Mouse (Mus musculus) ES-Bruce4 (cell line): ENCODE data around the gene Rph3al. TPM values are rescaled to one million over a fixed set of nuclear protein-coding genes. Genes with fewer than 3 reads are reported as not detected.

Source experiments
- H3K27ac ChIP-seq: 2 replicates; pipeline ENCODE4 v1.5.1; 2012; ENCODE audit warnings: low read length, inconsistent platforms; ENCODE audit not compliant: insufficient read depth
- H3K27me3 ChIP-seq: 2 replicates; pipeline ENCODE4 v1.6.1; 2012; ENCODE audit warnings: mild to moderate bottlenecking, low read length, inconsistent platforms; ENCODE audit not compliant: control insufficient read depth, poor library complexity, insufficient read depth, severe bottlenecking
- H3K36me3 ChIP-seq: 2 replicates; pipeline ENCODE4 v1.6.1; 2012; ENCODE audit warnings: inconsistent platforms, mild to moderate bottlenecking, low read length, moderate library complexity; ENCODE audit not compliant: control insufficient read depth, poor library complexity, insufficient read depth, severe bottlenecking
- H3K4me1 ChIP-seq: one replicate; pipeline ENCODE4 v1.8.1; 2011; ENCODE audit warnings: low read length; ENCODE audit not compliant: control insufficient read depth, insufficient read depth
- H3K4me3 ChIP-seq: 2 replicates; pipeline ENCODE4 v1.5.1; 2011; ENCODE audit warnings: low read depth, mild to moderate bottlenecking, low read length
- H3K9ac ChIP-seq: 2 replicates; pipeline ENCODE4 v1.6.1; 2012; ENCODE audit warnings: low read depth, mild to moderate bottlenecking, inconsistent platforms; ENCODE audit not compliant: poor library complexity, severe bottlenecking
- H3K9me3 ChIP-seq: replicated peaks from 2 replicates; pipeline ENCODE4 v1.6.1; 2012; ENCODE audit warnings: mild to moderate bottlenecking, low read length, inconsistent platforms; ENCODE audit not compliant: control insufficient read depth, poor library complexity, insufficient read depth, severe bottlenecking
- CTCF ChIP-seq: IDR thresholded peaks from one replicate; pipeline ENCODE4 v1.8.1; 2011; ENCODE audit warnings: low read depth, low read length
- EP300 ChIP-seq: IDR thresholded peaks from 2 replicates; pipeline ENCODE4 v1.6.1; 2011; ENCODE audit warnings: low read depth, low read length; ENCODE audit not compliant: insufficient read depth
- POLR2A ChIP-seq: IDR thresholded peaks from one replicate; pipeline ENCODE4 v1.8.1; 2011; ENCODE audit warnings: low read length; ENCODE audit not compliant: insufficient read depth
- polyA plus RNA-seq: library from polyadenylated mRNA; stranded (reverse); fragments of >200 nt; gene quantifications from 2 replicates; pipeline ENCODE4 v1.2.4, GENCODE M21; 2011; ENCODE audit warnings: low read depth; ENCODE audit not compliant: missing spikeins, insufficient read depth, insufficient read length

Rph3al gene
- polyA plus RNA-seq, 1 experiment: 3.7 TPM

DNA sequence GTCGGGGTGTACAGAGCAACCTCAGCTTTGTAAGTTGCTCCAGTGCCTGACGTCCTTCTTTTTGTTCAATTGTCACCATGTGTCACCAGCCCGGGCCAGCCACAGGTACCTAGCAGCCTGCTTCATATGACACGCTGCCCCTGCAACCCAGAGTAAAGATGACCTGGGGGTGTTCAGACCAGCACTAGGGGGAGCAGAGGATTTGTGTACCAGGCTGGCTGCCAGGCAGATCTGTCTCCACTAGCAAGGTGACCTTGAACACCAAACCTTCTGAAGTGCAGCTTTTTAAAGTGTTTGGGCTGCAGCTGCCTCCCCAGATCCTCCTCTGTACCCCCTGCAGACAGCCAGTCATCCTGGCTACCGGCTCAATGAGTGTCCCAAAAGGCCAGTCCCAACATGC lies 9.0 kb upstream of the Rph3al start:
- H3K36me3 ChIP-seq: no peaks in the 10 kb centered on the region
- H3K4me1 ChIP-seq: no peaks in the 10 kb centered on the region
- TF ChIP-seq POLR2A (no peak), CTCF (no peak), EP300 (no peak)
- H3K9me3 ChIP-seq: 0 out of 2 replicates have a peak, but pooled peaks cover 3% of the 10 kb centered on the region
- H3K4me3 ChIP-seq: no peak overlapping the region
- H3K9ac ChIP-seq: no peak overlapping the region
- H3K27ac ChIP-seq: no peak overlapping the region
- no peaks in the 10 kb centered on the region for H3K27me3 ChIP-seq

DNA sequence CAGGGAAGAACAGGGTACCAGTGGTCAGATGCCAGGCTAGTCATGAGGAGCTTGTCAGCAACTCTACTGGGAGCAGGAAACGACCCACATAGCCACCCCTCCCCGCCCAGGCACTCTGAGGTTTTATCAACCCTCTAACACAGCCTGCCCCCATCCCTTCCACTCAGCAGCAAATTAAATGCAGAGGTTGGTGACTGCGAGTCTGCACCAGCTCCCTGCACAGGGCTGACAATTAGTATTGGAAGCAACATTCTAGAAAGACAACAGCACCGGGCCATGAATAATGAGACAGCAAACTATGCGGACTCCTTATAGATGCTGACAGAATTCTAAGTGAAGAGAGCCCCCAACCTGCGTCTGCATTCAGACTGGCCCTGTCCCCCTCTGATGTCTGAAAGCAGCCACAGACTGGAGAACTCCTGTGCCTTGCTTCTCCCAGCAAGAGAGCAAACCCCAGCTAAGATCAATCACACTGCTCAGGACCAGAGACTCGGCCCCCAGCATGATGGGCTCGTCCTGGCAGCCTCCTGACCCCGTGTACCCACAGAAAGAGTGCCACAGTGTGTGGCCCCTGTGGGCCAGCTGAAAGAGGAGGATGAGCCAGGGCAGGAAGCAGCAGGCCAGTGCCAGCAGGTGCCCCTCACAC lies 7.7 kb upstream of the Rph3al start:
- Histone ChIP-seq H3K9me3 (0 out of 2 replicates have a peak, but pooled peaks cover 3% of the 10 kb centered on the region), H3K27me3 (no peaks in the 10 kb centered on the region), H3K9ac (no peak overlapping the region), H3K4me3 (no peak overlapping the region), H3K27ac (no peak overlapping the region), H3K36me3 (no peaks in the 10 kb centered on the region), H3K4me1 (no peaks in the 10 kb centered on the region)
- TF ChIP-seq CTCF (no peak), POLR2A (no peak), EP300 (no peak)

DNA sequence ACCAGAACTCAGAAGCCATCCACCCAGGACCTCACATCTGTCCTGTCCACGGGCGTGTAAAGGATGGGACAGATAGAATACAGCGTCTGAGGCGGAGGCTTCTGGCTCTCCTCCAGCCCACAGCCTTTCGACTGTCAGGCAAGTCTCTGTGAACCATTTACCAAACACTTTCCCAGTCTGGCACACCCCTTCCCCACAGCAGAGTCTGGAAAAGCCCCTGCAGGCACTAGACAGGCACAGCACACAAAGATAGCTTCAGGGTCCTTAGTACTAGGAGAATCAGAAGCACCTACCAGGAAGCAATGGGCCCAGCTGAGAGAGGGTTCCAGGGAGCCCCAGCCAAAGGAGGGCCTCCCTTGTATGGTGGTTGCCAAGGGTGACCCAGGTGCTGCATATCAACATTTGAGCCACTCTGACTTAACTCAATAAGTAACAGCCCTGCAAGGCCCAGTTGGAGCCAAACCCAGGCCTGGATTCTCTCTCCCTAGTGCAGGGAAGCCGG lies 808 bp downstream of the Rph3al start:
- Histone ChIP-seq H3K27ac (no peak overlapping the region), H3K36me3 (no peaks in the 10 kb centered on the region), H3K4me3 (peak overlapping the region; percentile 17; the same call in 1 of the 2 replicates), H3K9ac (no peak overlapping the region), H3K9me3 (no peaks in the 10 kb centered on the region), H3K27me3 (no peaks in the 10 kb centered on the region), H3K4me1 (peaks cover 3% of the 10 kb centered on the region)
- TF ChIP-seq CTCF (no peak), EP300 (no peak), POLR2A (no peak)

DNA sequence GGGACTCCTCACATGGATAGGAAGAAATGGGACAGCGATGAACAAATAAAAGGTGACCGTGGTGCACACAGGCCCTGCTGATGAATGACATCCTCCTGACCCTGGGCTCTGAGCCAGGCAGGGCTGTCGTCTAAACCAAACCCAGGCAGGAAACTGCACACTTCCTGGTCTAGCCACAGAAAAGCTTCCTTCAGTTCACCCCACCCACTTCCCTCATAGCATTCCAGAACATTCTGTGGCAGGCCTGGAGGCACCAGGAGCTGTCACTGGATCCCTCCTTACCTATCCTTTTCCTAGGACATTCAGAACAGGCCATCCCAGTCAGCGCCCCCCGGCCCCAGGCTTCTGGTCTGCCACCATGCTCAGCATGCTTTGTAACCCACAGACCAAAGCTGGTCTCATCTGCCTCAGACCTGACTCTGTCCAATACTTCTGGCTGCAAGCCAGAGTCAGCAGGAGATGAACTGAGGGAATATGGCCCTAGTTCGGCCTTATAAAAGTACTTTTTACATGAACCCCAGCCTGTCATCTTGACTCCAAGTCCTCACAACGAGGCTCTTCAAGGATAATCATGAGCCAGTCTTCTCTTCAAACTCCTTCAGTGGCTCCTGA lies 2.3 kb downstream of the Rph3al start:
- H3K4me1 ChIP-seq: peaks cover 3% of the 10 kb centered on the region
- H3K27ac ChIP-seq: no peak overlapping the region
- no peak overlapping the region for H3K9ac ChIP-seq
- no peaks in the 10 kb centered on the region for H3K9me3 ChIP-seq
- TF ChIP-seq EP300 (no peak), CTCF (no peak), POLR2A (no peak)
- no peaks in the 10 kb centered on the region for H3K27me3 ChIP-seq
- no peak overlapping the region for H3K4me3 ChIP-seq
- H3K36me3 ChIP-seq: no peaks in the 10 kb centered on the region

DNA sequence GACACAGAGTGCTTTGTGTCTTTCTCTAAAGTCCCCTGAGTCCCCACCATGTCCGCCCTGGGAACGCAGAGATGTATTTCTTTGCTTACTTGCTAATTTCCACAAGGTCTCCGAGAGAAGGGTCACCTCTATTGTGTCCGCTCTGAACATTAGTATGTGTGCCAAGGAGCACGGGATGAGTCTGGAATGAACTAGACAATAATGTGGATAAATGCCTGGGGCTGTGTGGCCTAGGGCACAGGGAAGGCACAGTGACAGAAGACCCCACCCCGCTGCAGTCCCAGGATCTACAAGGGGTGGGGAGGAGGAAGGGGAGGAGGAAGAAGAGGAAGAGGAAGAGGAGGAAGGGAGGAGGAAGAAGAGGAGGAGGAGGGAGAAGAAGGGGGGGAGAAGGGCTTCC lies 3.8 kb downstream of the Rph3al start:
- no peaks in the 10 kb centered on the region for H3K36me3 ChIP-seq
- H3K9me3 ChIP-seq: no peaks in the 10 kb centered on the region
- H3K27ac ChIP-seq: no peak overlapping the region
- no peak for TF ChIP-seq EP300
- TF ChIP-seq CTCF: no peak
- H3K4me3 ChIP-seq: no peak overlapping the region
- peaks cover 3% of the 10 kb centered on the region for H3K4me1 ChIP-seq
- H3K9ac ChIP-seq: no peak overlapping the region
- H3K27me3 ChIP-seq: no peaks in the 10 kb centered on the region

DNA sequence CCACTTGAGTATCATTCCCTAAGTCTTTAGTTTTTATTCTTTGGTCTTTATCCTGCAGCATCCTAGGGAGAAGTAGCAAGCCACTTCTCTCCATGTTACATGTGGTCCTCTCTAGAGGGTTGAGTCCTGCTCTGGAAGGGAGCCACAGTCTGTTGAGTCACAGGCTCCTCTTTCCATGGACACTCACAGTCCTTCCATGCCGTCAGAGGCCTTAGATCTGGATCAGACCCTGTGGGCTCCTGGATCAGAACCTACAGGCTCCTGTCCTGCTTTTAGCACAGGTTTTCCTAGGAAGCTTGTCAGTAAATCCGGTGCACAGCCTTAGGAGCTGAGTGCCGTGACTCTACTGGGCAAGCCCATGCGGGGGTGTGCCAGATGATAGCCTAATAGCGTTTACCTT lies 4.9 kb downstream of the Rph3al start:
- no peak overlapping the region for H3K27ac ChIP-seq
- TF ChIP-seq EP300: no peak
- TF ChIP-seq CTCF: no peak
- no peak for TF ChIP-seq POLR2A

More for the DNA sequence above, 4.9 kb downstream of the Rph3al start:
- no peak overlapping the region for H3K9ac ChIP-seq
- H3K4me1 ChIP-seq: peaks cover 3% of the 10 kb centered on the region
- no peaks in the 10 kb centered on the region for H3K27me3 ChIP-seq
- no peaks in the 10 kb centered on the region for H3K9me3 ChIP-seq
- H3K36me3 ChIP-seq: no peaks in the 10 kb centered on the region
- H3K4me3 ChIP-seq: no peak overlapping the region
